Mouse (Mus musculus) hindbrain, embryonic 15.5 days (tissue): ENCODE data around the gene Dcps. TPM values are rescaled to one million over a fixed set of nuclear protein-coding genes. Genes with fewer than 3 reads are reported as not detected.

Experiments
- ATAC-seq: fragments of 200-750 bp; cut with Nextera tagmentation; 2 replicates; pipeline ENCODE4 v1.8.0; 2017; ENCODE audit warnings: low read depth, moderate number of reproducible peaks, moderate TSS enrichment; ENCODE audit not compliant: low FRiP score
- H3K27ac ChIP-seq: fragments of 300-500 bp; sonication (generic); replicated peaks from 2 replicates; pipeline ENCODE4 v1.5.1; 2015; ENCODE audit warnings: mild to moderate bottlenecking, inconsistent platforms
- H3K27me3 ChIP-seq: fragments of 300-500 bp; sonication (generic); 2 replicates; pipeline ENCODE4 v1.6.1; 2015; ENCODE audit warnings: control low read depth, inconsistent platforms
- H3K36me3 ChIP-seq: fragments of 300-500 bp; sonication (generic); 2 replicates; pipeline ENCODE4 v1.6.1; 2015; ENCODE audit warnings: control low read depth, inconsistent platforms
- H3K4me1 ChIP-seq: fragments of 300-500 bp; sonication (generic); replicated peaks from 2 replicates; pipeline ENCODE4 v1.6.1; 2015; ENCODE audit warnings: control low read depth, inconsistent platforms
- H3K4me2 ChIP-seq: fragments of 300-500 bp; sonication (generic); 2 replicates; pipeline ENCODE4 v1.6.1; 2015; ENCODE audit warnings: moderate library complexity, mild to moderate bottlenecking, inconsistent platforms
- H3K4me3 ChIP-seq: fragments of 300-500 bp; sonication (generic); 2 replicates; pipeline ENCODE4 v1.5.1; 2015; ENCODE audit warnings: mild to moderate bottlenecking, inconsistent platforms
- H3K9ac ChIP-seq: fragments of 300-500 bp; sonication (generic); 2 replicates; pipeline ENCODE4 v1.6.1; 2015; ENCODE audit warnings: inconsistent platforms
- H3K9me3 ChIP-seq: fragments of 300-500 bp; sonication (generic); 2 replicates; pipeline ENCODE4 v1.6.1; 2016; ENCODE audit warnings: control low read depth, inconsistent platforms
- WGBS: fragments of 180-500 bp; shearing (Covaris S2); methylation state at CpG from one replicate; pipeline ENCODE4 v1.1.7; 2015; 5-methylcytosine and 5-hydroxymethylcytosine counted together
- polyA plus RNA-seq: library from polyadenylated mRNA; unstranded; fragments of >200 nt; fragmentation: Nextera tagmentation; extraction: Ambion mirVana; gene quantifications from 2 replicates; pipeline ENCODE4 v1.2.1, GENCODE M21; 2015

Dcps gene
- polyA plus RNA-seq, 1 experiment from 2014 or later: 71.9 TPM

DNA sequence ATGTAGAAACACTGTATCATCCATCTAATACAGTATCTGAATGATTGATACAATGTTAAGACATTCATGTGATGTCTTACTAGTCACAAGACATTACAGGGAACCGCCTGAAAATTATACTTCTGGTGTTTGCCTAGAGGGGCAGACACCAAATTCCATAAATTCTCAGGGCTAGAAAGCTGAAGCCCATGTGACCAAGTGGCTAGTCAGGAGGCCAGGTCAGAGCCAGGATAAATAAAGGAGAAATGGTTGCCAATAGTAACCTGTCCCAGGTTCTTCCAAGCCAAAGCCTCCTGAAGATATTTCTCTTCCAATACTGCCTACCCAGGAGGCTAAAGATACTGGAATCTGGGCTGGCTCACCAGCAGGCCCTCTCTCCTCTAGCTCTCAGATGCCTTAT, 80.1 kb downstream of the Dcps start:
- ATAC-seq: no peak

DNA sequence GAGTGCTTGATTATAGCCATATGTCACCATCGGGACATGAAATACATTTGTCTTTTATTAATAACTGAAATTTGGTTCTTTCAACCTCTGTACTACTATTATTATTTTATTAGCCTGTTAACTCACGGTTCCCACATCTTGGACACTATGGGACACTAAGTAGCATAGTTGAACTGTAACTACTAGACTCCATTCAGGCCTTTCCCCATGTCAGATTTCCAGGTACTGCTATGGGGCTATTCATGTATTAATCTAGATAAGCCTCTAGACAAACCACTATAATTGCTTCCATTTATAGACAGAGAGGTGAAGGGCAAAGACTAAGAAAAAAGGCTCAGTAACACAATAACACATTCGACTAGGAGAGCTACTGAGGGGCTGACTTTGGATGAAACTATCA, 82.5 kb downstream of the Dcps start:
- H3K27me3 ChIP-seq: no peaks in the 10 kb centered on the region
- no peak overlapping the region for H3K4me3 ChIP-seq
- H3K4me2 ChIP-seq: no peak overlapping the region
- H3K9ac ChIP-seq: no peak overlapping the region
- no peaks in the 10 kb centered on the region for H3K4me1 ChIP-seq
- no peak overlapping the region for H3K27ac ChIP-seq
- ATAC-seq: no peak
- H3K36me3 ChIP-seq: no peaks in the 10 kb centered on the region
- WGBS: 88% methylated on average over 3 of the region's 3 CpGs
- H3K9me3 ChIP-seq: no peaks in the 10 kb centered on the region

More for the DNA sequence above, 80.1 kb downstream of the Dcps start:
- Histone ChIP-seq H3K27me3 (no peaks in the 10 kb centered on the region), H3K4me3 (no peak overlapping the region), H3K9me3 (no peaks in the 10 kb centered on the region), H3K4me1 (no peaks in the 10 kb centered on the region), H3K4me2 (no peak overlapping the region), H3K27ac (no peak overlapping the region), H3K9ac (no peak overlapping the region), H3K36me3 (no peaks in the 10 kb centered on the region)
- 97% methylated on average over 1 of the region's 1 CpGs for WGBS

DNA sequence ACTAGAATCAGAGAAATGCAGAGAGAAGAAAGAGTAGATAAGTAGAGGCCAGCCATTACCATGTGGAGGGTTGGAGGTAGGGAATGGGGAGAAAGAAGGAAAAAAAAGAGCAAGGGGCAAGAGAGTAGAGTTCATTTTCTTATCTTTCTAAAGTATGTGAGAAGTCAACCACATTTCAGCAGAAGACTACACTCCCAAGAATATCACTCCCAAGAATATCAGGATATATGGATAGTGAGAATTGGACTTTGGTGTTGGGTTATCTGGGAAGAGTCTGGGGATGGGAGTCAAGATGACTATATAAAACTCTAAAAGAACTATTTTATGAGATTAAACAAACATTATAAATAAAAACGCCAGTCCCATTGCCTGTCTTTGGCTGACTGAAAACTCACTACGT, 83.0 kb downstream of the Dcps start:
- ATAC-seq: no peak
- WGBS: 94% methylated on average over 2 of the region's 2 CpGs
- Histone ChIP-seq H3K27me3 (no peaks in the 10 kb centered on the region), H3K27ac (no peak overlapping the region), H3K9ac (no peak overlapping the region), H3K9me3 (no peaks in the 10 kb centered on the region), H3K36me3 (no peaks in the 10 kb centered on the region), H3K4me3 (no peak overlapping the region), H3K4me2 (no peak overlapping the region), H3K4me1 (no peaks in the 10 kb centered on the region)

Other genes with a start within 250 kb of the Dcps start
- 13.1 and 15.1 TPM in 2 replicates for gene St3gal4, start 56.8 kb downstream of the Dcps start, polyA plus RNA-seq
- 62.3 and 69.1 TPM in 2 replicates for gene Srpr, start 24.1 kb upstream of the Dcps start, polyA plus RNA-seq
- 5.9 and 6.1 TPM in 2 replicates for gene Tirap, start 24.2 kb upstream of the Dcps start, polyA plus RNA-seq
- 48.1 and 54.4 TPM in 2 replicates for gene Foxred1, start 35.0 kb upstream of the Dcps start, polyA plus RNA-seq
- 53.1 and 58.1 TPM in 2 replicates for gene Fam118b, start 91.7 kb upstream of the Dcps start, polyA plus RNA-seq
- gene Rpusd4, start 91.8 kb upstream of the Dcps start, polyA plus RNA-seq: 18.0 and 19.6 TPM in 2 replicates
- 2.8 and 5.2 TPM in 2 replicates for gene Cdon, start 245.1 kb upstream of the Dcps start, polyA plus RNA-seq